Mouse (Mus musculus): ENCODE results near the gene Fancl.
"Not testable (repeated sequence)": the region's sequence is repeated elsewhere in the genome, so short reads cannot be mapped to it uniquely, and the experiment has no call there.

The Fancl gene

GRCm38 (mm10) chr11:26385971-26386370 is at the start of gene Fancl:
TSS of gene Fancl (plus strand) at chr11:26386135.
- DNase-seq (ENCODE audit: low spot score): no peak

DNA sequence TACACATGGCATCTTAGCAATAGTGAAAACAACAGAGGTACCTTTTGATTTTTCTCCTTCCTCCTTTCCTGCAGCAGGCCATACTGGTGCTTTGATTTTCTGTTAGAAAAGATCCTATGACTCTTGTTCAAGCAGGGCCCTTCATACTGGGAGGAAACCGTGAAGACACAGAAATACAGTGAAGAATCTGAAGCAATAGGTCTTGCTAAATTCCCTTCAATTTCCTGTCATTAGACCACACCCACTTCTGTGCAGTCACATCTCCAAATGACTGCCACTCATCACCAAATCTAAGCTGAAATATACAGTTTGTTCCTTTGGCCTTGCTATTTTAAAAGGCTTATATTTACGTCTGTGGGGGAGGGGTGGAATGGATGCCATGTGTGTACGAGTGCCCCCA is 49.1 kb upstream of the Fancl start:
- no peak for DNase-seq (ENCODE audit: low spot score)

DNA sequence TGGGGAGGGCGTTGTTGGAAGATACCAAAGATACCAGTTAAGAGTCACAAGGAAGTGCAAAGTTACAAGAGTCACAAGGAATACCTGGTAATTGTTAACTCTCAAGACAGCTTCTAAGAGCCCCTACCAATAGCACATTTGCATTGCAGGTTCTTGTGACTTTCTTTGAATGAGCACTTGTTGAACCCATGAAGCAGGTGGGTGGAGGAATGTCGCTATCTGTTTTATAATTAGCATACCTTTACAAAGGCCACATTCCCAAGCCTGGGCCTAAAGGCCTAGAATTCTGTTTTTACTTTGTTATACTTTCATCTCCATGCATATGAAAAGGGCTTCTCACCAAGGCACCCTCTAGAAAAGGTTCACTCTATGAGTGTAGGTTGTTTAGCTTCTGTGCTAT is 15.8 kb upstream of the Fancl start:
- DNase-seq (ENCODE audit: low spot score): not testable (repeated sequence)

- DNase-seq (ENCODE audit: low spot score): not testable (repeated sequence)
Measured at GRCm38 (mm10) chr11:26371980-26372379, 14.0 kb upstream of the Fancl start.

- DNase-seq (ENCODE audit: low spot score): no peak
Measured at GRCm38 (mm10) chr11:26374132-26374531, 11.8 kb upstream of the Fancl start.

- DNase-seq (ENCODE audit: low spot score): no peak
Measured at GRCm38 (mm10) chr11:26378074-26378473, 7.9 kb upstream of the Fancl start.

- DNase-seq (ENCODE audit: low spot score): no peak
Measured at GRCm38 (mm10) chr11:26381499-26381898, 4.4 kb upstream of the Fancl start.

GRCm38 (mm10) chr11:26386678-26387077 is 743 bp downstream of the Fancl start:
- no peak for DNase-seq (ENCODE audit: low spot score)

DNA sequence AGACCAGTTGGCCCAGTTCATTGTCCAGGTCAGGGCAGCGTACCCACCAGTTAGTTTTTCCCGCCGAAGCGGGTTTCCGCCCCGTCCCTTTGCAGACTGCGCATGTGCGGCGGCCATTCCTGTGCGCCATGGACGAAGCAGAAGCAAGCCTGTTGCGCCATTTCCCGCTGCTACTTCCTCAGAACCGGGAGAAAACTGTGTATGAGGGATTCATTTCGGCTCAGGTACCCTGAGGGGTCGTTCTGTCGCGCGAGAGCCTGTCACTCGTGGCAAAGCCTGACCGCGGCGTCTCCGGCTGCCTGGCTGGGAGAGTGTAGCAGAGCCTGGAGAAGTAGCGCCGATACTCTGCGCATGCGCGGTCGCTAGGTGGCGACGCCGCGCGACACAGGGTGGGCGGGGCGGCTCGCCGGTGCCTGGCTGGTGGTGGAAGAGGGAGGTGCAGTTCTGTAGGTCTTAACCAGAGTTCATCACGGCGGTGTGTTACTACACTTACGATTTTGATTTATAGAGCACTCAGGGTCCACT is 1.2 kb downstream of the Fancl start:
- DNase-seq (ENCODE audit: low spot score): peak; percentile 92

- no peak for DNase-seq (ENCODE audit: low spot score)
Measured at GRCm38 (mm10) chr11:26395561-26395960, 9.6 kb downstream of the Fancl start.

DNA sequence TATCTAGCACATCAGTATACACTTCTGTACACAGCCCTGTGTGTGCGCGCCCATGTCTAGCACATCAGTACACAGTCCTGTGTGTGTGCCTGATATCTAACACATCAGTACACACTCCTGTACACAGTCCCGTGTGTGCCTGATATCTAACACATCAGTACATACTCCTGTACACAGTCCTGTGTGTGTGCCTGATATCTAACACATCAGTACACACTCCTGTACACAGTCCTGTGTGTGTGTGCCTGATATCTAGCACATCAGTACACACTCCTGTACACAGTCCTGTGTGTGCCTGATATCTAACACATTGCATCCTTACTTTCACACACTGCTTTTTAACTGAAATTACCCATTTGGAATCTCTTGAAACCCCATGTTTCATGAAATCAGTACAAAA is 27.0 kb downstream of the Fancl start:
- no peak for DNase-seq (ENCODE audit: low spot score)

- no peak for DNase-seq (ENCODE audit: low spot score)
Measured at GRCm38 (mm10) chr11:26421472-26421871, 35.5 kb downstream of the Fancl start.

DNA sequence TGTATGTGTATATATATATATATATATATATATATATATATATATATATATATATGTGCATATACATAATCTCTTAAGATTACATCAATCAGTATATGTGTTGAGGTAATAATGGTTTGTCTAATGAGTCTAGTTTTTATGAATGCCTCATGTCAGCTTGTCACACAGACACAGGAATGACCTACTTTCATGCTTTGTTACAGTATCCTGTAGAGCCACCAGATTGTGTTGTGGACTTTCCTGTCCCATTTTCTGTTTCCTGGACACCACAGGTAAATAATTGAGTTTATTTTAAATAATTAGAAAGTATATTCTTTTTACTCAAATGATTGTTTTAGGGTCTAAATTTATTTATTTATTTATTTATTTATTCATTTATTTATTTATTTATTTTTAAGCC is 48.3 kb downstream of the Fancl start:
- DNase-seq (ENCODE audit: low spot score): no peak

- DNase-seq (ENCODE audit: low spot score): peak; percentile 15
Measured at GRCm38 (mm10) chr11:26437818-26438217, 51.9 kb downstream of the Fancl start.

DNA sequence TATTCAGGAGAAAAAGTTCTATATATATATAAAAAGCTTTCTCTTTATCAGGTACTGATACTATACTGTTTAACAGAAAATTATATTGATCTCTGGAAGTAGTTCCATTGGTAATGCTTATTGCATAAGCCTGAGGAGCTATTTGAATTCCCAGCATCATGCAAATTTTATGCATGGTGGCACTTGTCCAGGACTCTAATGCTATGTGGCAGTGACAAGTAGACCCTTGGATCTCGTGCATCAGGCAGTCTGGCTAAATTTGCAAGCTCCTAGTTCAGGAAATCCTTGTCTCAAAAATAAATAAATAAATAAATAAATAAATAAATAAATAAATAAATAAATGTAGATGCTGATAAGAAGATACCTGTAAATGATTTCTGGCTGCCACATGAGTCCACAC is 55.2 kb downstream of the Fancl start:
- no peak for DNase-seq (ENCODE audit: low spot score)

GRCm38 (mm10) chr11:26444374-26444773 is 58.4 kb downstream of the Fancl start:
- no peak for DNase-seq (ENCODE audit: low spot score)

DNA sequence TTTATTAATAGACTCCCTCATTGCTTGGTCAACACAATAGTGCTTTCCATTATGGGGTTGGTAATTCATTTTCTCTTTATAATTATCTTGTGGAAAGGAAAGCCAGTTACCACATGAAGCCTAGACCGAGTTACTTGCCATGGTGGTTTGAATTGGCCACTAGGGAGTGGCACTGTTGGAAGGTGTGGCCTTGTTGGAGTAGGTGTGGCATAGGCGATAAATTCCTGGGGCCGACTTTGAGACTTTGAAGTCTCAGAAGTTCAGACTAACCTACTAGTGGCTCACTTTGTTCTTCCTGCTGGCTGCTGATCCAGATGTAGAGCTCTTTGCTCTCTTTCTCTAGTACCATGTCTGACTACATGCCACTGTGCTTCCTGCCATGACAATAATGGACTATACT is 63.9 kb downstream of the Fancl start:
- no peak for DNase-seq (ENCODE audit: low spot score)

- DNase-seq (ENCODE audit: low spot score): no peak
Measured at GRCm38 (mm10) chr11:26450636-26451035, 64.7 kb downstream of the Fancl start.

- DNase-seq (ENCODE audit: low spot score): no peak
Measured at GRCm38 (mm10) chr11:26451228-26451627, 65.3 kb downstream of the Fancl start.

DNA sequence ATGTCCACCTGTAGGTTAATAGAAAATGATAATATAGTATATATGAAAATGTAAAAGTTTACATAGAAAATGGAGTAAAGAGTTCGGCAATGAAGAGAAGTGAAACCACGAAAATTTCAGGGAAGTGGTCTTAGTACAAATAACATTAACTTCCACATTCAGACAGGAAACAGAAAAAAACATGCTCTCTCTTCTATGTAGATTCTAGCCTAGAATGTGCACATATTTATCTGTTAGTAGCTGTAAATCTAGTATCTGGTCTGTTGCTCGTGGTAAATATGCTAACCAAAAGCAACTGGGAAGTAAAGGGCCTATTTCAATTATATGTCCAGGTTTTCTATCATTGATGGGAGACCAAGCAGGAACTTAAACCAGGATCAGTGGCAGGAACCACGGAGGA is 66.8 kb downstream of the Fancl start:
- DNase-seq (ENCODE audit: low spot score): no peak

- DNase-seq (ENCODE audit: low spot score): no peak
Measured at GRCm38 (mm10) chr11:26454081-26454480, 68.1 kb downstream of the Fancl start.

DNA sequence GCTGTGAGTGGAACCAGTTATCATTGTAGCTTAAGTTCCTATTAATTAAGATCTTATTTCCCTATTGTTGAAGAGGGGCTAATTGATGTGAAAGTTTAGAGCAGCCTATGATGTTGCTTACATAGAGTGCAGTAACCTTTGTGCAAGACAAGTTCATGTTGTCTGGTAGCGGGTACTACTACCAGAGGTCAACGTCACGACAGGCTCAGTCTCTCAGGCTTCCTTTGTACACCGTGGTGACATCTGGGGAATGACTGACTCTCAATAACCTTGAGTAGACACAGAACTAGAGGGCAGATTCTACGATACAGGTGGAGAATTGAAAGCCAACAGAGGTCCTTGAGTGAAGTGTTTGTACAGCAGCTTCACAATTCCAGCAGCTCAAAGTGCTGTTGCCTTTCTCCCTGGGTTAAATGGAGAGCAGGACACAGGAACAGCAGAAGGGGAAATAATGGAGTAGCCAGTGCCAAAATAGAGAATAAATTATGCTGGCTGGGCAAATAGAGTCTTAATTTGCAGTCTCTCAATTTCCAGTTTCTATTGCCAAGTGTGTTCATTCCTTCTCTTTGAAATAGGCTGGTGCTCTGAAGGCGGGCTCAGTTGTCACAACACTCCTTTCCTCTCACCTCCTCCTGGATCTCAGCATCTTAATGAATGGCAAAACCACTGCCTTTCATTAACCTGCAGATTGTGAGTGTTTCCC is 91.3 kb downstream of the Fancl start:
- DNase-seq (ENCODE audit: low spot score): no peak

GRCm38 (mm10) chr11:26481691-26482242 is 95.8 kb downstream of the Fancl start:
- peak; percentile 12 for DNase-seq (ENCODE audit: low spot score)

Data from layer of hippocampus, adult 11-12 months (tissue).